ENCODE assay signal across 27 mouse cellular contexts in genomic region chr9:36764378-36764777, GRCm38 (mm10). TPM values are rescaled to one million over a fixed set of nuclear protein-coding genes. Genes with fewer than 3 reads are reported as not detected.
"Had no signal": no experiment of that assay in that cellular context is flagged by ENCODE, and none has a peak within 500 bp of the region (broad histone marks: within the 10 kb centered on the region; RNA-seq: fewer than 3 reads in every experiment).

No protein-coding gene starts in this region.

- H3K27ac ChIP-seq: embryonic facial prominence, embryonic 10.5 days; embryonic facial prominence, embryonic 12.5 days; embryonic facial prominence, embryonic 13.5 days; embryonic facial prominence, embryonic 15.5 days; forebrain, embryonic 10.5 days; forebrain, embryonic 12.5 days; forebrain, embryonic 13.5 days; forebrain, embryonic 15.5 days; gastrocnemius, adult 2 months; heart, adult 2 months had no signal

- H3K9ac ChIP-seq: embryonic facial prominence, embryonic 12.5 days; embryonic facial prominence, embryonic 13.5 days; embryonic facial prominence, embryonic 15.5 days; forebrain, embryonic 12.5 days; forebrain, embryonic 13.5 days; forebrain, embryonic 15.5 days; forebrain, postnatal 0 days had no signal

- H3K27me3 ChIP-seq: embryonic facial prominence, embryonic 12.5 days; embryonic facial prominence, embryonic 13.5 days; embryonic facial prominence, embryonic 15.5 days; forebrain, embryonic 12.5 days; forebrain, embryonic 13.5 days; forebrain, embryonic 15.5 days had no signal

- H3K9me3 ChIP-seq: embryonic facial prominence, embryonic 10.5 days; embryonic facial prominence, embryonic 12.5 days; embryonic facial prominence, embryonic 13.5 days; embryonic facial prominence, embryonic 15.5 days; forebrain, embryonic 10.5 days; forebrain, embryonic 12.5 days; forebrain, embryonic 13.5 days; forebrain, embryonic 15.5 days had no signal

- H3K4me3 ChIP-seq: embryonic facial prominence, embryonic 10.5 days; embryonic facial prominence, embryonic 12.5 days; embryonic facial prominence, embryonic 13.5 days; embryonic facial prominence, embryonic 15.5 days; erythroblast, embryonic 14.5 days; forebrain, embryonic 10.5 days; forebrain, embryonic 12.5 days; forebrain, embryonic 13.5 days; forebrain, embryonic 15.5 days; gastrocnemius, adult 2 months; heart, adult 2 months had no signal

- DNase-seq: cerebellum, adult 9-10 months; cerebellum, adult 9-11 months; cerebellum, postnatal 10 days; cerebellum, postnatal 14 days; cerebellum, postnatal 25 days; cerebellum, postnatal 36 days; embryo, embryonic 11 days; forebrain, postnatal 0 days; gastrocnemius, adult 2 months; gastrocnemius, postnatal 10 days; gastrocnemius, postnatal 14 days; gastrocnemius, postnatal 25 days; gastrocnemius, postnatal 36 days; heart, adult 11 months; heart, adult 18-20 months; heart, adult 2 months had no signal

RNA-seq across cellular contexts. Expression of gene Fez1, which starts 57.3 kb away (rescaled TPM):
- total RNA-seq: common myeloid progenitor, adult 5-6 weeks; granulocyte monocyte progenitor cell, adult 5-6 weeks had no signal
- polyA plus RNA-seq: erythroblast, embryonic 14.5 days had no signal
